Mouse (Mus musculus): ENCODE measurements around the gene Gps2.
A peak's percentile ranks its signal among the peaks of the same experiment; 100 is the strongest.
"Not testable (repeated sequence)": the region's sequence is repeated elsewhere in the genome, so short reads cannot be mapped to it uniquely, and the experiment has no call there.

The Gps2 gene

GRCm38 (mm10) chr11:69936714-69937347 lies 23.1 kb downstream of the Gps2 start:
- DNase-seq (ENCODE audit: low read depth), result no peak

- no peak for DNase-seq (ENCODE audit: low read depth)
Observed at GRCm38 (mm10) chr11:69937385-69937784, 23.7 kb downstream of the Gps2 start.

DNA sequence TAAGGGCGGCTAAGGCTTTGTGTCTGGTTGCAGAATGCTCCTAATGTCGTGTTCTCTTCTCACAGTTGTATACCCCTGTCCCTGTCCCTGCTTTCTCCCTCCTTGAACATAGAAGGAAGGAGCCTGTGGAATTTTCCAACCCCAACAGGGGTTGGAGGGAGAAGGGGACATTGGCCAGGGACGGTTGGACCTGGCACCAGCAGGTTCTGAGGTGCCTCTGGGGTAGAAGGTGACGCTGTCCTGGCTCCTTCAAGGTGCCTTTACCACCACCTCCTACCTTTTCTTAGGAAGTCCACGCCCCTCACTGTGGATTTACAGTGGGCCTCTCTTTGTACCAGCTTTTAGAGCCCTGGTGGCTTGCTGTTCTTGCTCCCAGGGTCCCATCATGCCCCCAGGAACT lies 24.1 kb downstream of the Gps2 start:
- no peak for DNase-seq (ENCODE audit: low read depth)

GRCm38 (mm10) chr11:69938401-69938979 lies 24.8 kb downstream of the Gps2 start:
- no peak for DNase-seq (ENCODE audit: low read depth)

DNA sequence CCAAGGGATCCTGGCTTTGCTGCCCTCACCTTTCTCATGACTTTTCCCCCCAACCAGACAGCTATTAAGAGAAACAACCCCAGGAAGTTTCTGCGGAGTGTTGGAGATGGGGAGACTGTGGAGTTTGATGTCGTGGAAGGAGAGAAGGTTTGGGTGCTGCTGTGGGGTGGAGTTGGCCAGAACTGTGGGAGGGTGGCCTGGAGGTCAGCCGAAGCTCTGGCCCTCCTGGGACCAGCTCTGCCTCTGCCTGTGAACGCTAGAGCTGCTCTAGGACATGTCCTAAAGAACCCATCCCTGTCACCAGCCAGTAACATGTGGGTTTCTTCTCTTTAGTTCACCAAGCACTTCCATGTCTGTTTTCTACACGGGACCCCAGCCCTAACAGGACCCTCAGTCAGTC lies 25.5 kb downstream of the Gps2 start:
- DNase-seq (ENCODE audit: low read depth), result no peak

DNA sequence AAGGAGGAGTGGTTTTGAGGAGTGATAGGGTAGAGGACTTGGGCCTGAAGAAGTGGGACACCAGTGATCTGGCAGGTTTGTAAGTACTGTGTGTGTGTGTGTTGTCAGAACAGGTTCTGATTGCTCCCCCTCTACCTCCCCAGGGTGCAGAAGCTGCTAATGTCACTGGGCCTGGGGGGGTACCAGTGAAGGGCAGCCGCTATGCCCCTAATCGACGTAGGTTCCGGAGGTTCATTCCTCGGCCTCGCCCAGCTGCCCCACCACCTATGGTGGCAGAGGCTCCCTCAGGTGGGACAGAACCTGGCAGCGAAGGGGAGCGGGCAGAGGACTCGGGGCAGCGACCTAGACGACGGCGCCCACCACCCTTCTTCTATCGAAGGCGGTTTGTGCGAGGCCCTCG lies 26.0 kb downstream of the Gps2 start:
- no peak for DNase-seq (ENCODE audit: low read depth)

DNA sequence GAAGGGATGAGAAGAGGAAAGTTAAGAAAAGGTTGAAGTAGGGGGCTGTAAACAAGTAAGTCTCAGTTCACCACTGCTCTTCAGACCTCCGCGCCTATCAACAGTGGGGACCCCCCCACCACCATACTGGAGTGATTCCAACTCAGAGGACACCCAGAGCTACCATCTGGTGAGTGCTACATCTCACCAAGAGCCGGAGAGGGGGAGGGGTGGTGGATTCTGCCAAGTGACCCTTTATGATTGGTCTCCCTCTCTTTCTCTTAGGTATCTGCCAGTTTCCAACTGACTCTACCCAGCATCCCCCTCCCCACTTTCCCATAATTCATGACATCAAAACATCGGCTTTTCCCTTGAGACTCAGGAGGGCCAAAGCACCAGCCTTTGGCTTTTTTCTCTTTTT lies 27.3 kb downstream of the Gps2 start:
- DNase-seq (ENCODE audit: low read depth), result no peak

DNA sequence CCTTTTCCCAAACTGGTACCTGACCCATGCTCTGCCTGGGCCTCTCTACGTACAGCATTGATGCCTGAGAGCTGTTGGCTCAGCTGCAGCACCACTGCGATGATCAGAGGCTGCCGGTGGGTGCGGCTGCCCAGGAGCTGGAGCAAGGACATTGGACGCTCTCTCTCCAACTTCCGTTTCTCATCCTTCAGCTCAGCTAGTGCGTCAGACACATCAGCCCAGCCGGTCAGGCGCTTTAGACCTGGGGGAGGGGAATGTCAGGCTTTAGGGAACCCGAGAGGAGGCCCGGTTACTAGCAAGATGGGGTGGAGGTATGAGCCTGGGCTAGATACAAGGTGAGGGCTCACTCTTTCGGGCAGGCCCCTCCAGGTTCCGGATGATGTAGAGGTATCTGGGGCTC lies 31.5 kb downstream of the Gps2 start:
- no peak for DNase-seq (ENCODE audit: low read depth)

GRCm38 (mm10) chr11:69945997-69946891 lies 32.6 kb downstream of the Gps2 start:
- DNase-seq (ENCODE audit: low read depth), result no peak

DNA sequence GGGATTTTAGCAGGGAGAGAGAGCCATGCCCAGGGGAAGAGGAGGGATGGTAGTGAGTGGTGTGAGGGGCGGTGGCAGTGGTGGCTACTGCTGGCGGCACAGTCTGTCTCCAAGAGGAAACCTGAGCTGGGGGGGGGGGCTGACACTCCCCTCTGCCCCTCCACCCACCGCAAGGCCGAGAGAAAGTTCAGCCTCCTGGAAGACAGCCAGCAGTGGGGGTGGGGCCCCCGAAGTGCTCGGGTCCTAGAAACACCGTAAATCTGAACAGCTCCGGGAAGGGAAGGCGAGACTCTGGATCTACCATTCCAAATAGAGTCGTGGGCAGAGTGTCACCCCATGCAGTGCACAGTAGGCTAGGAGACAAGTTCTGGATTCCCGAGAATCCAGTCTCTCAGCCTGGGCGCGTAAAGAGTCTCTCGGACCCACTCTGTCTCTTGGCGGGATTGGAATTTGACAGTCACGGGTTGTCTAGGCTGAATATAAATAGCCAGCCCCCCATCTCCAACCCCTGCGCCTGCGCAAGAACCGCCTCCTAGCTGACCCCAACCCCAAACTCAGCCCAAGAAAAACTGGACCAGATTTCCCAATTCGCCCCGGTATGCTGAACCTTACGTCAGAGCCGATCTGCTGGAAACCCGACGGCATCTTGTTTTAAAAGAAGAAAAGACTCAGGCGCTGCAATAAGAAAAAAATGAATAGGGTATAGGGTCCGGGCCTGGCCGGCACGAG lies 33.8 kb downstream of the Gps2 start:
- DNase-seq (ENCODE audit: low read depth), result no peak

DNA sequence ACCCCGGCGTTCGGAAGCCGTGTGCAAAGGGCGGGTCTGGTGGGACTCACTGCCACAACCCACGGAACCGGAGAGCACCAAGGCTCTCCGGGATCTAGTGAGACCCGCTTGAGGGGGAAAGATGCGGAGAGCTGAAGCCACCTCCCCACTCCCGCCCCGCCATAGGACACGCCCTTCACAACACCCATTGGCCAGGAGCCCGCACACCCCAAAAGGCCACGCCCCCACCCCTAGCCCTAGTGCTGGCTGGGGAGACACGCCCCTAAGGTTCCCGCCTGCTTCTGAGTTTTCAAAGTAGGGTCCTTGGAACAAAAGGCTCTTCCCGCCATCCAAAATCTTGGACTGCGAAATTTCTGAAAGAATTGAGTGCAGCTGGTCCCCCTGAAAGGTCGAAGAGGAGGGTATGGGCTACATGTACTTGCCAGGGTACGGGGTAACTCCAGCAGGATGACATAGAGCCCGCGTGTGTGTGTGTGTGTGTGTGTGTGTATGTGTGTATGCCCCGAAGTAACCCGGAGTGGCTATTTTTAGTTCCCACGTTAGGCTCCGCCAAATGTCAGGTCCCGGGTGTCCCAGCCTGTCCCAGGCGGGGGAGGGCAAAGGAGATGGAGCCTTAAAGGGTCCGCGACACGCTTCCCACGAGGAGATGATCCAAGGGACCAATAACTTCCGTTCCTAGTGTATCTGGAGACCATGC lies 34.5 kb downstream of the Gps2 start, which contains the start of gene Slc2a4:
Gene Slc2a4, minus strand, starts transcription at position 123 of the 697 bp plus-strand sequence.
- no peak for DNase-seq (ENCODE audit: low read depth)

DNA sequence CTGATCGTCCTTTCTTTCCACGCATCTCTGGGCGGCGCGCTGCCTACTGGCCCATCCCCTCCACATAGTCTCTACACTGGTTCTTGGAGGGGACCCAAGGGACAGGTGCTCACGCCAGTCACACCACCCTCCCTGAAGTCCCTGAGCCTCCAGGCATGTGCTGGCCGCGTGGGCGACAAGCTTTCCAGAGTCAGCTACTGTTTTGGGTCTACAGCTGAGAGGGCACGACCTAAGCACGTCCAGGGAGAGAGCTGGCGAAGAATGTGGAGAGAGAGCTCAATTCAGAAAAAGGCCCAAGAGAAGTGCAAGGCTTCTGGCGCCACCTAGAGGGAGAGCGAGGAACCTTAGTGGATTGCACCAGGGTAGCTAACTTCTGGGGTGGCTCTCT lies 35.1 kb downstream of the Gps2 start:
- peak; percentile 38 for DNase-seq (ENCODE audit: low read depth)

DNA sequence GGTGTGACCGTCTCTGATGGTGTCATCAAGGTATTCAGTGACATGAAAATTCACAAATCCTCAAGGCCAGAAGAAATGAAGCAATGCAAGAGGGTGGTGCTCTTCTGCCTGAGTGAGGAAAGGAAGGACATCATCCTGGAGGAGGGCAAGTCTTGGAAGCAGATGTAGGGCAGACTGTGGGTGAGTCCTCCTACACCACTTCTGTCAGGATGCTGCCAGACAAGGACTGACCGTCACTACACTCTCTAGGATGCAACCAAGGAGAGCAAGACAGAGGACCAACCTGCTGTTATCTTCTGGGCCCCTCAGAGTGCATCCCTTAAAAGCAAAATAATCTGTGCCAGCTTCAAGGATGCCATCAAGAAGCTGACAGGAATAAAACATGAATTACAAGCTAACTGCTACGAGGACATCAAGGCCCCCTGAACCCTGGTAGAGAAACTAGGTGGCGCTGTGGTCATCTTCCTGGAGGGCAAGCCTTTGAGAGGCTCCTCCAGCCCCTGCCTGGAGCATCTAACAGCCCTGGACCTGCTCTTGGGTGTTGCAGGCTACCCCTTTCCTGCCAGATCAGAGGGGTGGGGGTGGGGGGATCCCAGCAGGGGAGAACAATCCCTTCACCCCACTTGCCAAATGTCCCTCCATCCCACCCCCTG lies 37.2 kb downstream of the Gps2 start:
- no peak for DNase-seq (ENCODE audit: low read depth)

DNA sequence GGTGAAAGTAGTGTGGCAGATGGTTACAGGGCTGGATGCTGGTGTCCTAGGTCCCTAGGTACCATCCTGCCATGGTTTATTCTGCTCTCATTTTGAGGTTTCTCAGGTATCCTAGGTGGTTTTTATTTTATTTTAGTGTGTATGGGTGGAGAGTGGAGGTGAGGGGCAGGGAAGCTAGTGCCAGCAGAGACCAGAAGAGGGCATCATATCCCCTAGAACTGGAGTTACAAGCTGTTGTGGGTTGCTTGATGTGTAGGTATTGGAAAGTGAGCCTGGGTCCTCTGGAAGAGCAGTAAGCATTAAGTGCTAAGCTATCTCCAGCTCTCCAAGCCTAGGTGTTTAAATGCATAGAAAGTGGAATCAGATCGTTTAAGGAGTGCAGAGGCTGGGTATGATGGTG lies 38.6 kb downstream of the Gps2 start:
- no peak for DNase-seq (ENCODE audit: low read depth)

GRCm38 (mm10) chr11:69953267-69953915 lies 39.7 kb downstream of the Gps2 start:
- DNase-seq (ENCODE audit: low read depth), result no peak

DNA sequence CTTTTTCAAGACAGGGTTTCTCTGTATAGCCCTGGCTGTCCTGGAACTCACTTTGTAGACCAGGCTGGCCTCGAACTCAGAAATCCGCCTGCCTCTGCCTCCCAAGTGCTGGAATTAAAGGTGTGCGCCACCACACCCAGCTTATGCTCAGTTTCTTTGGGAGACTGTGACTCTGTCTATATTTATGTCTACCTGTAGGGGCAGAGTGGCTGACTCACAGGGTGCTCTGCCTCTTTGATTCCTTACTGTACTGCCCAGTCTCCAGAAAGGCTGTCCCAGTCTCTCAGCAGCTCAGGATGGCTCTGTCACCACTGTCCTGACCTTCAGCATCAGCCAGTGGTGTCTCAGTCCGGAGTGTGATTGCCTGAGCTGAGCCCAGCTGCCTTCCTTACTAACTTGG lies 41.9 kb downstream of the Gps2 start:
- not testable (repeated sequence) for DNase-seq (ENCODE audit: low read depth)

DNA sequence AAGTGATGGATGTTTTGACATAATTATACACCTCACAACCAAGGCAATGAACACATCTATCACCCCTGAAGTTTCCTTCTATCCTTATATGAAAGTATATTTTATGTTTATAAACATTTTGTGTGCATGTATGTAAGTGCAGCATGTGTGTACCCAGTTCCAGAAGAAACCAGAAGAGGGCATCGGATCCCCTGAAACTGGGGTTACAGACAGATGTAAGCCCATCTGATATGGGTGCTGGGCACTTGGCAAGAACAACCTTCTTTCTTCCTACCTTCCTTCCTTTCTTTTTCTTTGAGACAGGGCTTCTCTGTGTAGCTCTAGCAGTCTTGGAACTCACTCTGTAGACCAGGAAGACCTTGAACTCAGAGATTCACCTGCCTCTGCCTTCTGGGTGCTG lies 42.5 kb downstream of the Gps2 start:
- no peak for DNase-seq (ENCODE audit: low read depth)

DNA sequence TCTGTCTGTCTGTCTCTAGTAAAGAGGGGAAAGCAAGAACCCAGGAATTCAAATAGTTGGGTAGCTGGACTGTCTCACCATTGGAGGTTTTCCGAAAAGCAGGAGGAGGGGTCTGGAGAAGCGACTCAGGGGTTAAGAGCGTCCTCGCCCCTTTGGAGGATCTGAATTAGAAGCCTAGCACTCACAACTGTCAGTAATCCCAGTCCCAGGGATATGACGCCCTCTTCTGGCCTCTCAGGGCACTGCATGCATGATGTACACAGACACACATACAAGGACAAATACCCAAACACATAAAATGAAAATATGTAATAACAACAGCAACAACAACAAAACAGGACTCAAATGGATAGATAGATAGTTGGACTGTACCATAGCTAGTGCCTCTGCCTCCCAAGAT lies 46.9 kb downstream of the Gps2 start:
- DNase-seq (ENCODE audit: low read depth), result no peak

- DNase-seq (ENCODE audit: low read depth), result no peak
Observed at GRCm38 (mm10) chr11:69961841-69962240, 48.2 kb downstream of the Gps2 start.

DNA sequence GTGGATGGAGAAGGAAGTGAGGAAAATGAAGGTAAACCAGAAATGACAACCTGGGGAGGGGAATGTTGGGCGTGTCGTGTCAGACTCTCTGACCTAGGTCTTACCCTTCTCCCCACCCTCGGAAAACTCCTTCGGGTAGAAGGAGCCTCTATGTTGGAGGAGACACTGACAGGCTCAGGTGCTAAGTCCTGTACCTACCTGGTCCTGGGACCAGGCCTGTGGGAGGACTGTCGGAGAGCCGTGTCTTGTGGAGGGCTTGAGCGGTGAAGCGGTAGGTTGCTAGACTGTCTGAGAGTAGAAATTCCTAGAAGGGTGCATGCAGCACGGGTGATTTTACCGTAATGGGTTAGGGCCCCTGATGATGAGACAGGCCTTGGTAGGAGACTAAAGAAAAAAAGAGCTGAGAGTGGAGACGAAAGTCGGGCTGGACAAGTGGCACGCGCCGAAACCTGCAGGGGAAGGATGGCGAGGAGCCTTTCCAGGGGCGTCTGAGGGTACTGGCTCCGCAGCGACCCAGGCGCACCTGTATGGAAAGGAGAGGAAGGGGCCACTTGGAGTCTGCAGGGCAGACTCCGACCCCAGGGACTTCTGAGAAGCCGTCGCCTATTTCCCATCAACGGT lies 51.1 kb downstream of the Gps2 start, which contains the start of gene Cldn7:
Gene Cldn7, plus strand, starts transcription at position 130 of the 621 bp plus-strand sequence.
- no peak for DNase-seq (ENCODE audit: low read depth)

All from fibroblast of lung, adult 2 months (primary cell).